Mouse (Mus musculus) brain, embryonic 18.5 days (tissue): ENCODE results near the gene Scgb1c1.
A peak's percentile ranks its signal among the peaks of the same experiment; 100 is the strongest.

ENCODE experiments used
- DNase-seq: peaks from one replicate; pipeline ENCODE4 v3.0.0-alpha.2; 2012; ENCODE audit warnings: low read depth, low spot score

Gene Scgb1c1

DNA sequence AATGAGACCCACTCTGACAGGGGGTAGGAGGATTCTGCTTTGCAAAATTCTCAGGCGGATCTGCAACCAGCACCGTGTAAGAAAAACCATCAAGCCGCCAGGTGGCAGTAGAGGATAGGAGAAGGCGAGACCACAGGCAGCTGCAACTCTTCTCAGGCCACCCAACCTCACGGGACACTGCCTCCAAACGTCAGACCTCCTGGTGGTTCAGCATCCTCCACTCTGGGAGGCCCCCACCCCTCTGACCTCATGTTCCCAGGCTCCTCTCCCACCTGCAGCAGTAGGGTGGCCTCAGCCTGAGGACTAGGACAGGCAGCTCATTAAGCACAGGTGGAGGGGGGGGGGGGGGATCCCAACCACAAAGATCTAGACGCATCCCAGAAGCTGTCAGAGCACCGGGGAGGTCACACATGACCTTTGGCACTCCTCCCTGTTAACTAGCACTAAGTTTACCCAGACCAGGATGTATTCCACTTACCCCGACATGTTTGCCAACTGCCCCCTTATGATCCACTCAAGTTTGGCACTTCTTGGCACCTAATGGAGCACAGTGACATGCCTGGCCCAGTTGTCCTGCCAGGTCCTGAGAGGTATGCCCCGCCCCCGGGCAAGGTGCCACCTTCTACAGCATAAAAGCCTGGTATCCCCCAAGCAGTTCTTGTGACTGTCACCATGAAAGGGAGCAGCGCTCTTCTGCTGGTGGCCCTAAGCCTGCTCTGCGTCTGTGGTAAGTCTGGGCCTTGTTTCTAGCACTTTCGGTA is at the start of gene Scgb1c1:
Gene Scgb1c1, plus strand, starts transcription at position 643 of the 761 bp plus-strand sequence.
- no peak for DNase-seq

DNA sequence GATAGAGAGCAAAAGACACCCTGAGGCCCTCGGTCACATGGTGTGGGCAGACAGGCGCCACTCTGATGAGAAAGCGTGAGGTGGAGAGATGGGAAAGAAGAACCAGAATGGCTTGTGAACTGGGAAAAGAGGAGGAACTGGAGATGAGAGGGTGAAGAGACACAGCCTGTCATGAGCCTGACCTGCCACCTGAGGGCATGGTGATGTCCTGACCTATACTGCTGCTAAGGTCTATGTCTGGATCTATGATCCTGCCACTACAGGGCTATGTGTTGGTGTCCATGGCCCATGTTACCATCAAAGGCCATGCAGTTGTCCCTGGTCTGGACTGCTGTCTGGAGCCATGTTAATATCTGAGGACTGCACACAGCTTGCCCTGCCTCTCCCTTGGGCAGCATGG is 47.7 kb upstream of the Scgb1c1 start:
- no peak for DNase-seq

DNA sequence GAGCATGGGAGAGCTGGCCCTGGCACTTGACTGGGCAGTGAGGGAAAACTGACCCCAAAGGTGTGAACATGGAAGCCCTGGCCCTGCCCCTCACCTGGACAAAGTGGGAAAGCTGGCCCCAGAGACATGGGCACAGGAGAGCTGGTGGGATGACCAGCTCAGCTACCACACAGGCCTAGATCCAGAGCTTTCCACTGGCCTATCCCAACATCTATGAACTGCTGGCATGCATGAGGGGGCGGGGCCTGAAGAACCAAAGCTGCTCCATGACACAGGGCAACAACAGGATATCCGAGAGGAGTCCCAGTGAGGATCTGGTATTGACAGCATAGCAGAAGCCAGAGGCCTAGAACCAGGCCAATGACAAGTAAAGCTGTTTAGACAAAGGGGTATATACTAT is 47.1 kb upstream of the Scgb1c1 start:
- DNase-seq, result no peak

DNA sequence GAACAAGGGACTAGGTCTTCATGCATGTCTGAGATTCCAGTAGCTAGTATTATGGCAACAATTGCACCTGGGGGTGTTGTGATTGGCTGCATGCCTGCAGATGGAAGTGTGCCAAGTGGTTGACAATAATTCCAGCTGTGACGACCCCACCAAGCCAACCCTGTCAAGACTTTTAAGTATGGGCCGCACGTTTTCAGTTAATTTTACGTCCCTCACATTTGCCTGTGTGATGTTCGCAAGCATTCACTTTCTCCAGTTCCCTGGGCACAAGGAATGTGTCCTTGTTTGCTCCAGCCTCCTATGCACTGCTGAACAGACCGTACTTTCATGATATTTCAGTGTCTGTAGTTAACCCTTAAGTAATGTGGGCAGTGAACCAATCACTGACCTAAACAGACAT is 42.7 kb upstream of the Scgb1c1 start:
- no peak for DNase-seq

DNA sequence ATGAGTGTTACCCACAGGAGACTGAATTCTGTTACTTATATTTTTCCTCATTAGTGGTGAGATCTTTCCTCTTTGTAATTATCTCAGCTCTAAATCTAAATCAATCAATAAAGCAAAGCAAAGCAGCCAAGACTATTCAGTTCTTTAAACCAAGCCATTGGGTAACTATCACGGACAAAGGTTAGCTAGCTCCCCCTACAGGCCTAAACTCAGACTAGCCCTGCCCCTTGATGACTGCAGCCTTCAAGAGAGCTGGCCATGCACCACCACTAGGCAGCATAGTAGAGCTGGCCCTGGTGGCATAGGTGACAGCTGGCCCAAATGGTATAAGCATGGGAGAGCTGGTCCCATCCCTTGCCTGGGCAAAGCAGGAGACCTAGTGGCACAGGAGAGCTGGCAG is 39.6 kb upstream of the Scgb1c1 start:
- DNase-seq, result no peak

DNA sequence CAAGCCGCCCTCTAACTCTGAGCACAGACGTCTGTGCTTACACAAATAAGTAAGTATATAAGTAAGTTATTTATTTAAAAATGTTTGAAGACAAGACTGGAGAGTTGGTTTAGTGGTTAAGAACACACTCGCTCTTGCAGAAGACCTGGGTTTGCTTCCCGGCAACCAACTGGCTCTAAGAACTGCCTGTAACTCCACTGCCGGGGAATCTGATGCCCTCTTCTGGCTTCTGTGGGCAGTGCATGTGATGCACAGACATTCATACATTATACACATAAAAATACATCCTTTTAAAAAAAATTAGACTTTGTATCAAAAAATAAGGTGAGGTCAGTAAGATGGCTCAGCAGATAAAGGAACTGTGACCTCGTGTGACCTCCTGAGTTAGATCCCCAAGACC is 34.9 kb upstream of the Scgb1c1 start:
- no peak for DNase-seq

DNA sequence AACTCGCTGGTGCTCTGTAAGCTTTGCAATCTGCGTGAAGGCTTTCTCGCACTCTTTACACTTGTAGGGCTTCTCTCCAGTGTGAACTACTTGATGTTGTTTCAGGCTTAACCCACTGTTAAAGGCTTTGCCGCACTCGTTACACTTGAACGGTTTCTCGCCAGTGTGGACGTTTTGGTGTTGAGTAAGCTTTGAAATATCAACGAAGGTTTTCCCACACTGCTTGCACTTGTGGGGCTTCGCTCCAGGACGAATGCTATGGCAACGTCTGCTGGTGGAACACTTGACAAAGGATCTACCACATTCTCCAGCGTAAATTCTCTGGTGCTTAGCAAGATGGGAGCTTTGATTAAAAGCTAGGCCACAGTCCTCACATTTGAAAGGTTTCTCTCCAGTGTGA is 33.6 kb upstream of the Scgb1c1 start:
- no peak for DNase-seq

DNA sequence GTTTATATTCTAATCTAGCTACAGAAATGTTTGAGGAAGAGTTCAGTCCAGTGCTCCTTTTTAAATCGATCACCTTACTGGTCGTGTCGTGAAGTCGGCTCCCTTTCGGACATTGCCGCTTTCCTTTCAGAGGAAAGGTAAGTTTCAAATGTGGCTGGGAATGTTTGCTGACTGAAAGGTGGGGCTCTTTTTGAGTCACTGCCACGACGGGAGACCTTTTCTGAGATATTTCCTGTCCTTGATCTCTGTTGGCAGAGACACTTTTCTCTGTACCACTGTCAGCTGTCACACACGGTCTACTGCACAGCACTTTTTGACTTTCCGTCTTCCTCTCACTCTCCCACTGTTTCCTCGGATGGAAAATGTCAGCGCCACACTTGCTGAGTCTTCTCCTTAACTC is 32.5 kb upstream of the Scgb1c1 start:
- DNase-seq, result no peak

DNA sequence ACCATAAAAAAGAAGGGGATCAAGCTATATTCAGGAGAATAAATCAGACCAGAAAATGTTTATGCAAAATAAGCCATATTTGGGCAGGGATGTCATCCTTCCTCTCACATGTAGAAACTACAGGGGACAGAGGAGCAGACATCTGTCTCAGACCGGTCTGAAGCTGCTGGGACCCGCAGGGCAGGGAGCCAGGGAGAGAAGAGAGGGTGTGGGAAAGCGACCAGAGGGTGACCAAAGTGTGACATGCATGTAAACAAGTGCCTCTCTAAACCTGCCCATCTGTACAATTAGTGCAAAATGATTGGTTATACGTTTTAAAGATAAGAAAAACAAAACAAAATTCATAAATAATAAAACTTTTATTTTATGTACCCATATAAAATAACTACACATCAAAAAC is 25.2 kb upstream of the Scgb1c1 start:
- DNase-seq, result no peak

DNA sequence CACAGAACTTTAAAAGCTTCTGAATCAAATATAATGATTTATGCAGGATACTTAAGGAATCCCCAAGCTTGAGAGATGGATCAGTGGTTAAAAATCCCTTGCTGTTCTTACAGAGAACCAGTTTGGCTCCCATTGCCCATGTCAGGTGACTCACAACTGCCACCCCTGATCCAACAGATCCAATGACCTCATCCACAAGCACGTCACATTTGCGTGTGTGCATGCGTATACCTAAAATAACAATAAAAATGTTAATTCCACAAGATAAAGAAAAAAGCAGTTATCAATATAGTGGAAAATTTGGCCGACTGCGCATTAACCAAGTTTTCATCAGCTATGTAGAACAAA is 24.1 kb upstream of the Scgb1c1 start:
- DNase-seq, result no peak

DNA sequence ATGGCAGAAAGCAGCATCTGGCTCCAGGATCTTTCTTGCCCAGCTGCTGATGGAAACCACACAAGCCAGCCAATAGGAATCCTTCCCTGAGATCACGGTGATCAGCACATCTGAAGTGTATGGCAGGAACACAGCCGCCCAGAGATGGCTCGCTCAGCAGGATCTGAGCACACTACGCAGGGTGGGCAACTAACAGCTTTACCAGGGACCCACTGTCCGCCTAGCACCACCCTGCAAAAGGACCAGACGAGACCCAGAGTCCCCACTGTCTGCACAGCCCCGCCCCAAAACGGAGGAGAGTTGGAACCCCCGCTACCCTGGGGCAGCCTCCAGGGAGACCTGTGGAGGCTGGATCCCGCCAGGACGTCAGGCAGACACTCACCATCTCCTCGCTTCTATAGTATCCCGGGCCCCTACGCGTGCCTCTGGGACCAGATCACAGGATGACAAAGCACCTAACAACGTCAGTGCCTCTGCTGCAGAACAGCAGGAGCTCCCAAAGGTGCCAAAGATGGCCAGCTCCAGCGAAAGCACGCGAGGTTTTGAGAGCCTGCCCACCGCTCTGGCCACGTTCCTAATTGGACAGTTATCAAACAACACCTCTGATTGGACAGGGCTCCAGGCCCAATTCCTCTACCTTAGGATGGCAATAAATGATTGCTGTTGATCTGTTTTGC is 23.6 kb upstream of the Scgb1c1 start, which contains the start of gene Zfp941:
Gene Zfp941, minus strand, starts transcription at position 526 of the 677 bp plus-strand sequence.
- DNase-seq, result peak; percentile 66

DNA sequence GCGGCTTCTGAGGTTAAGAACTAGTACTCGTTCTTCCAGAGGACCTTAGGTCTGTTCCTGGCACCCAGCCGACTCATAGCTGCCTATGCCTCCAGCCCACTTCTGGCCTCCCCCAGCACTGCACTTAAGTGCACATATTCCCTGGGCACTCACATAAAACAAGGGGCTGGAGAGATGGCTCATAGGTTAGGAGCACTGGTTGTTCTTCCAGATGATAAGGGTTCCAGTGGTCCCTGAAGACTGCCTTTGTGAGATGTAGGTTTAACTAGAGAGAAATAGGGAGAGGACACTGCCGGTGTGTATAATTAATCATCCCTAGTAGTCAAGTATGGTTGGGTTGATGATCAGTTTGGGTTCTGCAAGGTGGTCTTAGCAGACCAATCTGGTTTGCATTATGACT is 22.6 kb upstream of the Scgb1c1 start:
- DNase-seq, result no peak

DNA sequence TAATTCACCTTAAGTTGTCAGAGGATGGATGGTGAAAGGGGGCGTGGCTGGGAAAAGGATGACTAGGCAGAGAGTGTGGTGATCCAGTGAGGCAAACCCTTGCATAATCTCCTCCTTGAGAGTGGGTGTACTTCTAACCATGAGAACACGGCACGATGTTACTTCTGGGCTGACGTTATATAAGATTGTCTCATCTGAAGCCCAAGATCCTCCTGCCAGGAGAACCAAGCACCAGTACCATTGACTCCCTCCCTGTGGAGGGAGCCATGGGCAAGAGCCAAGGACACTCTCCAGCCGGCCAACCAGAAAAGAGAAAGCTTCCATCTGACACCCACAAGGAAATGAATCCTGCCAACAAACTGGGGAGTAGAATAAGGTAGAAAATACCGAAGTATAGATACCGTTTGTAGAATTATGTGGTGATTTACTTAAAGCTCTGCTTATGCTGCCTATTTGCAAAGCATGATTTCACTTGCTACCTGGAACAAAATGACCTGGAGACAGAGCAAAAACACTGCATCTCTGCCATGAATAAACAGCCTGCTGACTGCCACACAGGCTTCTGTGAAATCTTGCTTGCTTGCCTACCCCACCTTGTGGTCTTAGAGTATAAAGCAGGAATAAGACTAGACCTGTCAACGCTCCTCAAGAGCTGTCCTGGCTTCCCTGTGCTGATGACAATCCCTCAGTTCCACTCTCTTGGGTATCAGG is 17.0 kb upstream of the Scgb1c1 start:
- no peak for DNase-seq

DNA sequence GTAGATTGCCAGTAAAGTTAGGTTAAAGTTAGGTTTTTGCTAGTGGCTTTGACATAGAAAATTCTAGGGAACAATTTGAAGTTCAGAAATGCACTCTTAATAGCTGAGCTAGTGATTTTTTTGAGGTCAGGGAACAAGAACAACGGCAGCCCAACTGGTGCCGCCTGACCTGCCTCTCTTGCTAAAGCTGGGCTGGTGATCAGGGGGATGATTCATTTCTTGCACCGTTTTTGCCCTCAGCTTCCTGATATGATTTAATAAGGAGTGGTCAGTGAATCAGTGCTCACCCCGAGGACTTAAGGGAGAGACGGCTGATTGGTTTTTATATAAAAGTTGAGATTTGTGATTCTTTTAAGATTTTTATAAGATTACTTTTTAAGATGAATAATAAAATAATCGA is 13.9 kb upstream of the Scgb1c1 start:
- DNase-seq, result no peak

DNA sequence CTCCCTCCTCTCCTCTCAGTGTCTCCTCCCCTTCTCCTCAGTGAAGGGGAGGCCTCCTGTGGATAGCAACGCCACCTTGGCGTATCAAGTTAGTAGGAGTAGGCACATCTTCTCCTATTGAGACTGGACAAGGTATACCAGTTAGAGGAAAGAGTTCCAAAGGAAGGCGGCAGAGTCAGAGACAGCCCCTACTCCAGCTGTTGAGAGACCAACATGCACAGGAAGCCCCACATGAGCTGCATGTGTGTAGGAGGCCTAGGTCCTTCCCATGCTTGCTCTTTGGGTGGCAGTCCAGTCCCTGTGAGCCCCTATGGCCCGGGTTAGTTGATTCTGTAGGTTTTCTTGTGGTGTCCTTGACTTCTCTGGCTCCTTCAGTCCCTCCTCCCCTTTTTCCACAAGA is 12.0 kb upstream of the Scgb1c1 start:
- DNase-seq, result no peak

DNA sequence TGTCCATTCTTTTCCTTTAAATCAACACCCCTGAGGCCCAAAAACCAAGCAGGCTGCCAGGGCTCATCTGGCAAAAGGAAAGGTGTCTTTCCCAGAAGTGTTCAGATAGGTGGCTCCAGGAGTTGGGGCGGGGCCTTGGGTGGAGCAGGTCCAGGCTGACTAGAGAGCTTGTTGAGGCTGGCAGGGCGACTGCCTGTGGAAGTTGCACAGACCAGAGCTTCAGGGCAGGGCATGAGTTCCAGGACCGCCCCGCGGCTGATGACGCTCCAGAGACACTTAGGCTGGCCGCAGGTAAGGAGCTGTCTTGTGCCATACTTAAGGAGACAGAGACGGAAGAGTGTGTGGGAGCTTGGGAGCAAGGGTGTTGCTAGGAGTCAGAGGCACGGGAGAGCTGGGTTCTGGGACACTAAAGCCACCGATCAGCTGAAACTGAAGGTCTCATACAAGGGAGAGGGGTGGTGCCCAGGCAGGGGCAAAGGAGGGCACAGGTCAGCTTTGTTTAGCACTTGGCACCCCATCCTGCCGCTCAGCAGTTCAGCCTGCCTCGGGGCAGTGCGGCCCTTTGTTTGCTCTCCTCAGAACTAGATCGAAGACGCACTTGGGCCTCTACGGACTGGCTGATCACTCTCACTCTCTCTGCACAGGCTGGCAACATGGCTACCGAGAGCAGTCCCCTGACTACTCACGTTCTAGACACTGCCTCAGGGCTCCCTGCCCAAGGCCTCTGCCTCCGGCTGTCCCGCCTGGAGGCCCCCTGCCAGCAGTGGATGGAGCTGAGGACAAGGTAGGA is 10.2 kb upstream of the Scgb1c1 start, which contains the start of gene Urah:
Gene Urah, plus strand, starts transcription at position 51 of the 790 bp plus-strand sequence.
- no peak for DNase-seq

DNA sequence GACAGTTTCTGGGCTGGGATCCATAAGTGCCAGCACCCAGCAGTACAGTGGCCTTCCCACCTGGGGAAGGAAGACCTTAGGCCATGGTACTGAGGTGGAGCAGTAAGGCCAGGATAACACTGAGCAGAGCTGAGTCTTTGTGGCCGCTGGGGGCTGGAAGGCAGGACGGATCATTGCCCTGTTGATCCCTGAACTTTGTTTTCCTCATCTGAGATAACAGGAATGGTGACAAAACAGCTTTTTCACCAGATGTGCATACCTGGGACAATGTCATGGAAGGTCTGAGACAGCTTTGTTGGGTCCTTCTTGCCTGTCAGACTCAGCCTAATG is 9.6 kb upstream of the Scgb1c1 start:
- no peak for DNase-seq

DNA sequence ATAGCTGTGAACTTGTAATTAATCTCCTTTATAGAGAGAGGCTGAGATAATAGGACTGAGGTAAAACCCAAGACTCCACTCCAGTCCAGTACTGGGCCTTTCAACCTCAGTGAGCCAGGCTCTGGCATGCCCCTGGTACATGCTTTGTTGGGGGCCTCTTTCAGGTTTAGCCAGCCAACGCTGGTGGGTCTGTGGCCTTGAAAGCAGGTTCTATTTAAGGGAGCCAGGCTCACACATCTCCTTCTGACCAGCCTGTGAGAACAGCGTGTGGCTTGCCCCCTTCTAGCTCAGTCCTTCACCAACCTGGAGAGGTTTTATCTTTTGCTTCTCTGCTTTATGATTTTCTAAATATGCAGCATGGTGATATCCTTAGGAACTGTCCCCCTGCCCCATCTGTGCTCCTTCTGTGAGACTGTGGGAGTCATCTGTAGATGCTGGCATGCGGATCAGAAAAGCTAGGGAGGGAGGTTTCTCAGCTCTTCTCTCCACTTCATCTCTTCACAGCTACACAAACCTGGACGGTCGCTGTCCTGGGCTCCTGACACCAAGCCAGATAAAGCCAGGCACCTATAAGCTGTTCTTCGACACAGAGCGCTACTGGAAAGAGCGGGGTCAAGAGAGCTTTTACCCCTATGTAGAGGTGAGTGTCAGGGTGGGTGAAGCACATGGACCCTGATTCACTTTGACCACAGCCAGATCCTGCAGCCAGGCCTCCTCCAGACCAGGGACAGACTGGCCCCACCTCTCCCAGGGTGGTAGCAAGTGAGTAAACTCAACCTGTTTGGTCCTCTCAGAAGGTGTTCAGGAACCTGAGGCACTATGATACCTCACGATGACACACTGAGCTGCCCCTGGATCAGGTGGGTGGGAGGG is 8.9 kb upstream of the Scgb1c1 start:
- no peak for DNase-seq

DNA sequence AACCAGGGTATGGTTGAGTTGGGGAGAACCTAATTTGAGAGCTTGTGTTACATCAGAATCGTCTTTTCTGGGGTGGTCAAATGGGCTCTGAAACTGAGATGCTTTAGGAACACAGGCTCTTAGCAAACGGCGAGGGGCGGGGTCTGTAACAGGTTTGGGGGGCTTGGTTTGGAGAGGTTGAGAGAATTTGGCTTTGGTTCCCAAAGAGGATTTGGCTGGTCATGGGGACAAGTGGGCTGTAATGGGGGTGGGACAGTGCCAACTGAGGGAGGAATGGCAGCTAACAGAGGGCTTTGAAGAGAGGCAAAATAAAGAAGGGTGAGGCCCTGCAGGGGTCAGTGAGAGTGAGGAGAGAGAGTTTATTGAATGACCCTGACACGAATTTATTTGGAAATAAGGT is 5.8 kb upstream of the Scgb1c1 start:
- no peak for DNase-seq

DNA sequence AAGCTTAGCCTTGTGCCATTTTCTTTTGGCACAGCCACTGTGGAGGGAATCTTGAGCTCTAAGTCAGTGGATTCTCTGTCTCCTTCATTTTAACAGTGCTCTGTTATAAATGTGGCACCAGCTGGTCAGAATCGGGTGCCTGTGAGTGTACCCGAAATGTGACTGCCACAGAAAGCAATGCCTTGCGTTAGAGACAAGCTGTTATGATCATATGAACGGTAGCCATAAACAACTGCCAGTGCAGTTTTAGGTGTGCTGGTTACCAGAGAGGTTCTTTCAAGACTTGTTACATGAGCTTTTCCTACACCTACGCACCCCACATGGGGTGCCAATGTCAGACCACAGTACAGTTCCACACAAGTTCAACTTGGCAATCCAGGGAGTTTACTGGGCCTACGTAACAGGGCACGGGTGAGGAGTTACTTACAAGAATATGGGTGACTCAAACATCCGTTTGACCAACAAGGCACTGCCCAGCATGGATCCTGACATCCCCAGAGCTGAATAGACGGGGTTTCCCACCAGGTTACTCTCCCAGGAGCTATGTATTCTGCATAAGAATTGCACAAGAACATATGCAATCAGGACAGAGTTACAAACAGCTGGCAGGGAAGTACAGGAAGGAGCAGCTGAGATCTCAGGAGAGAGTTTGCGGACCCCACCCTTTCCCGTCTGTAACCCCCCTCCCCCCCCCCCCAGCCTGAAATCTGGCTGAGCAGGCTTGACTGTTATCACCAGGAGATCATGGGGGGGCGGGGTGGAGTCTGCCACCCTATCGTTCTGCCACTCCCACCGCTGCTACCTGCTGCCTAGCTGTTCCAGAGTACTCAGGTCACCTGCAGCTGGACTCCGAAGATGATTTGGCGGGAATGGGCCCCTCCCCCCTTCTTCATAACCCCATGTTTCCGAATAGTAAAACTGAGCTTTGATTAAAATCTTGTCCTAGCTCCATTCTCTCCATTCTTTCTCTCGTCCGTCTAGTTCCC is 4.3 kb upstream of the Scgb1c1 start:
- no peak for DNase-seq
